Mouse (Mus musculus): ENCODE results near the gene Col9a2.

Gene Col9a2

GRCm38 (mm10) chr4:121077915-121078646 is 38.9 kb downstream of the Col9a2 start:
- DNase-seq (ENCODE audit: low read depth in 2 of 2, low spot score in 2 of 2) = no peak

DNA sequence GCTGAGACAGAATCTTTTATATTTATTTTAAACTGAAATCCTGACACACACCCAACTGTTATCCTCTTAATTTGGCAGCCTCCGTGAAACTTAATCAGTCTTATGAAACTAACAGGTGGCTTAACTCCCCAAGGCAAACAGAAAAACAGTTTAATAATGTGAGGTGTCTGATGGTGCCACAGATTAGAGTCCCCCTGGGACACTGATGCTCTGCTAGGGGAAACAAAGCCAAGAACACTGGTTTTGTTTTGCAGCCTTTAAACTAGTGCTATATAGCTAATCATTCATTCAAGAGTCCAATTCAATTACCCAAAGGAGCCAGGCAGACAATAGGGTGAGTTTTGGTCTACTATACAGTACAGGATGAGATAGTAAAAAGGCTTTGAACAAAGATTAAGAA is 41.2 kb downstream of the Col9a2 start:
- DNase-seq (ENCODE audit: low read depth in 2 of 2, low spot score in 2 of 2) = no peak

GRCm38 (mm10) chr4:121084506-121084905 is 45.3 kb downstream of the Col9a2 start:
- no peak for DNase-seq (ENCODE audit: low read depth in 2 of 2, low spot score in 2 of 2)

DNA sequence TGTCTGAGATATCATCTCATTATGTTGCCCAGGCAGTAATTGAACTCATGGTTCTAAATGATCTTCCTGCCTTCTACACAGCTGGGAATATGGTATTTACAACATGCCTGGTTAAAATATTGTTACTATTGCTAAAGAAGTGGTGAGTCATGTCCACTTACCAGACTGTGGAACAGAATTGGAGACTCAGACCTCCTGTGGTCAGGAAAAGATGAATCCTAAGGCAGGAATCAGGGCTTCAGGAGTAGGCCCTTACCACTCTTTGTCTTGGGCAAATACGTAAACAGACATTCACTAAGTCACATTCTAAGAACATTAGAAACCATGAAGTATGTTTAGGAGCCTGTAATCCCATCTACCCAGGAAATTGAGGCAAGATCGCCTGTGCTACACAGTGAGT is 49.5 kb downstream of the Col9a2 start:
- no peak for DNase-seq (ENCODE audit: low read depth in 2 of 2, low spot score in 2 of 2)

DNA sequence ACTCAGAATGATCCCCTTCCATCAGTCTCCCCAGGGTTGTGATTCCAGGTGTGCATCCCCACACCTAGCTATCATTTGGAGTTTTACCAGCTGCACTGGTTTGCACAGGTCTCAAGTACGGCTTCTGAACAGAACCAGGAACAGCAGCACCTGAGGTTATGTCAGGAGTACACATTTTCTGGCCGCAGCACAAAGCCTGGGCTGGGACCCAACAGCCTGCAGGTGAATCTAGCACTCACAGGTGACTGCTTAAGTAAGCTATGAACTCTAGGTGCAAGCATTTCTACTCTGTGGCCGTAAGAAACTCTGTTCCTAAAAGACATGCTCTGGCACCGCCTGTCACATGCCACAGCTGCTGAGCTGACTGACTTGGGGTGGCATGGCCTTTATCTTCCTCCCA is 51.0 kb downstream of the Col9a2 start:
- DNase-seq (ENCODE audit: low read depth in 2 of 2, low spot score in 2 of 2) = no peak

- DNase-seq (ENCODE audit: low read depth in 2 of 2, low spot score in 2 of 2) = peak; percentile 80 to 86
Observed at GRCm38 (mm10) chr4:121097650-121098378, 58.6 kb downstream of the Col9a2 start, which contains the start of gene Zmpste24. TSS of gene Zmpste24 (minus strand) at chr4:121098241.

DNA sequence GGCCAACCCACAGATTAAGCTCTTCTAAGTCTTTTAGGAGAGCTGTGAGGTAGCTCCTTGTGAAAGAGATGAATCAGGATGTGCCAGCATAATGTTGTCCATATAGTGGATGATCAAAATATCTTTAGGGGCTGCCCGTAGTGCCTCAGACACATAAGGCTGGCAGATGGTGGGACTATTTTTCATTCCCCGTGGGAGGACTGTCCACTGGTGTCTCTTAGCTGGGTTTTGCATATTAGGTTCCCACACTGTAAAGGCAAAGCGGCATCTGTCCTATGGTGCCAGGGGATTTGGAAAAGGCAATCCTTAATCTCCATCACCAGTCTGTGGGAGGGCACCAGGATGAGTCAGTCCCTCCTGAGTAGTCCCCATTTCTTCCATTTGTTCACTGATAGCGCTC is 64.1 kb downstream of the Col9a2 start:
- no peak for DNase-seq (ENCODE audit: low read depth in 2 of 2, low spot score in 2 of 2)
